Mouse (Mus musculus): ENCODE data around the gene Prkar1a.

Gene Prkar1a

GRCm38 (mm10) chr11:109672881-109673739 lies 23.9 kb downstream of the Prkar1a start:
- no peak for DNase-seq (ENCODE audit: low read depth, low spot score)

GRCm38 (mm10) chr11:109673741-109674140 lies 24.5 kb downstream of the Prkar1a start:
- DNase-seq (ENCODE audit: low read depth, low spot score): no peak

- DNase-seq (ENCODE audit: low read depth, low spot score): no peak
Observed at GRCm38 (mm10) chr11:109674542-109674941, 25.3 kb downstream of the Prkar1a start.

- no peak for DNase-seq (ENCODE audit: low read depth, low spot score)
Observed at GRCm38 (mm10) chr11:109675208-109675607, 26.0 kb downstream of the Prkar1a start.

- DNase-seq (ENCODE audit: low read depth, low spot score): no peak
Observed at GRCm38 (mm10) chr11:109675771-109676170, 26.6 kb downstream of the Prkar1a start.

GRCm38 (mm10) chr11:109676621-109677373 lies 27.6 kb downstream of the Prkar1a start:
- DNase-seq (ENCODE audit: low read depth, low spot score): no peak

- DNase-seq (ENCODE audit: low read depth, low spot score): no peak
Observed at GRCm38 (mm10) chr11:109678291-109678690, 29.1 kb downstream of the Prkar1a start.

GRCm38 (mm10) chr11:109680934-109681333 lies 31.7 kb downstream of the Prkar1a start:
- DNase-seq (ENCODE audit: low read depth, low spot score): no peak

- no peak for DNase-seq (ENCODE audit: low read depth, low spot score)
Observed at GRCm38 (mm10) chr11:109681556-109681955, 32.4 kb downstream of the Prkar1a start.

- DNase-seq (ENCODE audit: low read depth, low spot score): no peak
Observed at GRCm38 (mm10) chr11:109682221-109682620, 33.0 kb downstream of the Prkar1a start.

GRCm38 (mm10) chr11:109689539-109689938 lies 40.3 kb downstream of the Prkar1a start:
- no peak for DNase-seq (ENCODE audit: low read depth, low spot score)

GRCm38 (mm10) chr11:109692737-109693136 lies 43.5 kb downstream of the Prkar1a start:
- no peak for DNase-seq (ENCODE audit: low read depth, low spot score)

GRCm38 (mm10) chr11:109696519-109696918 lies 47.3 kb downstream of the Prkar1a start:
- no peak for DNase-seq (ENCODE audit: low read depth, low spot score)

GRCm38 (mm10) chr11:109697089-109697643 lies 48.0 kb downstream of the Prkar1a start:
- DNase-seq (ENCODE audit: low read depth, low spot score): no peak

- no peak for DNase-seq (ENCODE audit: low read depth, low spot score)
Observed at GRCm38 (mm10) chr11:109698740-109699139, 49.5 kb downstream of the Prkar1a start.

- DNase-seq (ENCODE audit: low read depth, low spot score): no peak
Observed at GRCm38 (mm10) chr11:109699784-109700183, 50.6 kb downstream of the Prkar1a start.

GRCm38 (mm10) chr11:109700761-109701160 lies 51.6 kb downstream of the Prkar1a start:
- DNase-seq (ENCODE audit: low read depth, low spot score): no peak

- DNase-seq (ENCODE audit: low read depth, low spot score): no peak
Observed at GRCm38 (mm10) chr11:109702031-109702815, 53.0 kb downstream of the Prkar1a start.

- DNase-seq (ENCODE audit: low read depth, low spot score): no peak
Observed at GRCm38 (mm10) chr11:109703845-109704244, 54.6 kb downstream of the Prkar1a start.

- DNase-seq (ENCODE audit: low read depth, low spot score): no peak
Observed at GRCm38 (mm10) chr11:109704311-109705205, 55.4 kb downstream of the Prkar1a start.
